Comparison of ENCODE assay signal across 8 mouse cellular contexts in genomic region chr16:10272256-10272655, GRCm38 (mm10). TPM values are rescaled to one million over a fixed set of nuclear protein-coding genes. Genes with fewer than 3 reads are reported as not detected.
DNase-seq lines count a peak whose midpoint lies in the region; ATAC-seq lines count a peak whose summit lies in the region.

No protein-coding gene starts in this region.

- H3K4me1 ChIP-seq in forebrain, embryonic 14.5 days (ENCODE audit: control insufficient read depth, insufficient read depth, low read length), result no peaks in the 10 kb centered on the region
- H3K4me1 ChIP-seq in forebrain, embryonic 12.5 days, result no peaks in the 10 kb centered on the region
- no peaks in the 10 kb centered on the region for H3K4me1 ChIP-seq in neural tube, embryonic 15.5 days

- no peaks in the 10 kb centered on the region for H3K36me3 ChIP-seq in forebrain, embryonic 14.5 days (ENCODE audit: control insufficient read depth, insufficient read depth, low read length)
- no peaks in the 10 kb centered on the region for H3K36me3 ChIP-seq in forebrain, embryonic 12.5 days (replicated peaks)
- H3K36me3 ChIP-seq in neural tube, embryonic 15.5 days, result no peaks in the 10 kb centered on the region

- no peak overlapping the region for H3K4me2 ChIP-seq in forebrain, embryonic 14.5 days (ENCODE audit: low read length)
- no peak overlapping the region for H3K4me2 ChIP-seq in forebrain, embryonic 12.5 days
- H3K4me2 ChIP-seq in neural tube, embryonic 15.5 days, result no peak overlapping the region

- 30% methylated on average over 3 of the region's 3 CpGs for WGBS in forebrain, embryonic 14.5 days
- WGBS in forebrain, embryonic 12.5 days, result 31% methylated on average over 3 of the region's 3 CpGs
- 26% methylated on average over 3 of the region's 3 CpGs for WGBS in neural tube, embryonic 15.5 days

- no peaks in the 10 kb centered on the region for H3K27me3 ChIP-seq in forebrain, embryonic 14.5 days (replicated peaks; ENCODE audit: control insufficient read depth, insufficient read depth, low read length)
- H3K27me3 ChIP-seq in forebrain, embryonic 12.5 days, result no peaks in the 10 kb centered on the region
- no peaks in the 10 kb centered on the region for H3K27me3 ChIP-seq in neural tube, embryonic 15.5 days (replicated peaks)

- no peak overlapping the region for H3K4me3 ChIP-seq in forebrain, embryonic 14.5 days (ENCODE audit: low read depth, low read length)
- H3K4me3 ChIP-seq in forebrain, embryonic 12.5 days (replicated peaks), result no peak overlapping the region
- no peak overlapping the region for H3K4me3 ChIP-seq in neural tube, embryonic 15.5 days (replicated peaks)

- no peak for ATAC-seq in forebrain, embryonic 14.5 days
- no peak for ATAC-seq in forebrain, embryonic 12.5 days (ENCODE audit: low FRiP score)
- no peak for ATAC-seq in neural tube, embryonic 15.5 days (ENCODE audit: low FRiP score)

- no peak overlapping the region for H3K27ac ChIP-seq in forebrain, embryonic 14.5 days (ENCODE audit: low read depth, low read length)
- no peak overlapping the region for H3K27ac ChIP-seq in forebrain, embryonic 12.5 days
- no peak overlapping the region for H3K27ac ChIP-seq in neural tube, embryonic 15.5 days (replicated peaks)

- 0 out of 2 replicates have a peak, but pooled peaks cover 8% of the 10 kb centered on the region for H3K9me3 ChIP-seq in forebrain, embryonic 14.5 days (replicated peaks; ENCODE audit: control insufficient read depth, low read length)
- peaks cover 16% of the 10 kb centered on the region for H3K9me3 ChIP-seq in forebrain, embryonic 12.5 days
- no peaks in the 10 kb centered on the region for H3K9me3 ChIP-seq in neural tube, embryonic 15.5 days (replicated peaks)

- intact Hi-C loops in left cerebral cortex, postnatal 4 days (cut with DNase I), result no loop called here

- no peak overlapping the region for H3K9ac ChIP-seq in forebrain, embryonic 14.5 days (ENCODE audit: low read length)
- H3K9ac ChIP-seq in forebrain, embryonic 12.5 days, result no peak overlapping the region
- no peak overlapping the region for H3K9ac ChIP-seq in neural tube, embryonic 15.5 days (replicated peaks)

- peak; percentile 70 for DNase-seq in forebrain, embryonic 14.5 days (ENCODE audit: low spot score)
- peak; percentile 23 for DNase-seq in neural tube, embryonic 10.5 days (ENCODE audit: extremely low spot score, low spot score)
- DNase-seq in adrenal gland, postnatal 36 days, result peak; percentile 45 to 59
- peak; percentile 63 for DNase-seq in forelimb bud, embryonic 11.5 days (ENCODE audit: low read depth, low spot score)
- DNase-seq in left cerebral cortex, postnatal 4 days, result peak; percentile 68
- peak; percentile 14 for DNase-seq in skeletal muscle tissue, adult 2 months (ENCODE audit: low read depth, low spot score)

RNA-seq across cellular contexts. Expression of gene Emp2, which starts 41.5 kb away (rescaled TPM):
- 3.4 and 5.1 TPM in 2 replicates for polyA plus RNA-seq in forebrain, embryonic 14.5 days (2014; fragmentation: Nextera tagmentation; extraction: Ambion mirVana)
- polyA plus RNA-seq in forebrain, embryonic 12.5 days (2016; fragmentation: Nextera tagmentation; extraction: Ambion mirVana), result 2.6 and 3.6 TPM in 2 replicates
- polyA plus RNA-seq in neural tube, embryonic 15.5 days (2015; fragmentation: Nextera tagmentation; extraction: Ambion mirVana), result 17.2 and 20.5 TPM in 2 replicates
- 1 to 10 TPM; 6.0 to 7.0 TPM for total RNA-seq in adrenal gland, postnatal 36 days (2021)
- total RNA-seq in left cerebral cortex, postnatal 4 days (2021), result 10 to 100 TPM; 19.3 TPM

Comparison
In these comparisons a context has a peak if more than half of its experiments do, and no peak if none do; other contexts are left out.
1. DNase-seq: peak in every context shown above with its lines; median percentile 70 in forebrain, embryonic 14.5 days; 68 in left cerebral cortex, postnatal 4 days; 63 in forelimb bud, embryonic 11.5 days; 52 in adrenal gland, postnatal 36 days; 23 in neural tube, embryonic 10.5 days; 14 in skeletal muscle tissue, adult 2 months.